ENCODE assay signal across 23 mouse cellular contexts in genomic region chr12:118381013-118381412, GRCm38 (mm10).
DNase-seq lines count a peak whose midpoint lies in the region; ATAC-seq and TF ChIP-seq lines count a peak whose summit lies in the region.
"Had no signal": no experiment of that assay in that cellular context is flagged by ENCODE, and none has a peak within 500 bp of the region (broad histone marks: within the 10 kb centered on the region; RNA-seq: fewer than 3 reads in every experiment).

No protein-coding gene starts in this region.

- TF ChIP-seq RAD21 in MEL (IDR thresholded peaks at IDR 0.05; ENCODE audit: low read depth, low read length), result no peak

- no peaks in the 10 kb centered on the region for H3K4me1 ChIP-seq in intestine, embryonic 15.5 days (replicated peaks)
- no peaks in the 10 kb centered on the region for H3K4me1 ChIP-seq in intestine, postnatal 0 days (replicated peaks; ENCODE audit: control insufficient read depth, insufficient read depth, low read length)
- 0 out of 4 replicates have a peak, but pooled peaks cover 0 to 3% of the 10 kb centered on the region in 2 experiments for H3K4me1 ChIP-seq in MEL (ENCODE audit: control insufficient read depth in 1 of 2, insufficient read depth in 2 of 2, low read length in 2 of 2)
- H3K4me1 ChIP-seq in intestine, embryonic 16.5 days (ENCODE audit: control insufficient read depth, insufficient read depth, low read length), result no peaks in the 10 kb centered on the region
- H3K4me1 ChIP-seq in forebrain, embryonic 10.5 days, result peaks cover 6% of the 10 kb centered on the region
- H3K4me1 ChIP-seq: embryonic facial prominence, embryonic 13.5 days; embryonic facial prominence, embryonic 15.5 days had no signal

- TF ChIP-seq POLR2A in MEL (IDR thresholded peaks at IDR 0.05; ENCODE audit: control insufficient read depth in 1 of 2, insufficient read depth in 1 of 2, low read depth in 1 of 2, low read length in 2 of 2, poor library complexity in 1 of 2), result no peak

- no peak overlapping the region for H3K4me2 ChIP-seq in intestine, embryonic 15.5 days (replicated peaks)
- no peak overlapping the region for H3K4me2 ChIP-seq in intestine, postnatal 0 days (replicated peaks; ENCODE audit: low read depth)
- no peak overlapping the region for H3K4me2 ChIP-seq in intestine, embryonic 16.5 days (ENCODE audit: low read depth, low read length)
- H3K4me2 ChIP-seq: embryonic facial prominence, embryonic 13.5 days; embryonic facial prominence, embryonic 15.5 days; forebrain, embryonic 13.5 days; forebrain, embryonic 15.5 days had no signal

- no peaks in the 10 kb centered on the region for H3K9me3 ChIP-seq in intestine, embryonic 15.5 days
- H3K9me3 ChIP-seq in intestine, postnatal 0 days (ENCODE audit: control insufficient read depth), result no peaks in the 10 kb centered on the region
- no peaks in the 10 kb centered on the region for H3K9me3 ChIP-seq in MEL (replicated peaks; ENCODE audit: insufficient read depth, low read length)
- no peaks in the 10 kb centered on the region for H3K9me3 ChIP-seq in intestine, embryonic 16.5 days (ENCODE audit: control insufficient read depth, low read length)
- no peaks in the 10 kb centered on the region for H3K9me3 ChIP-seq in forebrain, embryonic 10.5 days
- H3K9me3 ChIP-seq: embryonic facial prominence, embryonic 13.5 days; embryonic facial prominence, embryonic 15.5 days; forebrain, embryonic 13.5 days; forebrain, embryonic 15.5 days had no signal

- no peak for TF ChIP-seq EP300 in MEL (IDR thresholded peaks at IDR 0.05; ENCODE audit: low read depth in 1 of 2, low read length in 2 of 2)

- peak; percentile 7 for DNase-seq in MEL (ENCODE audit: low read depth, low spot score)
- DNase-seq in forebrain, embryonic 10.5 days (ENCODE audit: extremely low spot score, low spot score), result no peak
- no peak for DNase-seq in adrenal gland, postnatal 10 days
- DNase-seq: adrenal gland, adult 8-10 months; adrenal gland, postnatal 25 days; cerebellum, adult 11 months; cerebellum, adult 18-20 months; cerebellum, adult 8-10 months; cerebellum, adult 9-11 months; cerebellum, postnatal 14 days; cerebellum, postnatal 36 days; embryo, embryonic 11 days; forebrain, postnatal 0 days had no signal

- no peaks in the 10 kb centered on the region for H3K36me3 ChIP-seq in intestine, embryonic 15.5 days
- H3K36me3 ChIP-seq in intestine, postnatal 0 days (ENCODE audit: control insufficient read depth, insufficient read depth), result no peaks in the 10 kb centered on the region
- no peaks in the 10 kb centered on the region for H3K36me3 ChIP-seq in MEL (ENCODE audit: control insufficient read depth in 1 of 2, insufficient read depth in 2 of 2, low read length in 2 of 2)
- H3K36me3 ChIP-seq in intestine, embryonic 16.5 days (ENCODE audit: control insufficient read depth, insufficient read depth, low read length), result no peaks in the 10 kb centered on the region
- H3K36me3 ChIP-seq in forebrain, embryonic 10.5 days (replicated peaks), result no peaks in the 10 kb centered on the region
- H3K36me3 ChIP-seq: embryonic facial prominence, embryonic 13.5 days; embryonic facial prominence, embryonic 15.5 days; forebrain, embryonic 15.5 days had no signal

- H3K27ac ChIP-seq in intestine, embryonic 15.5 days, result no peak overlapping the region
- no peak overlapping the region for H3K27ac ChIP-seq in intestine, postnatal 0 days (ENCODE audit: low read depth, low read length)
- no peak overlapping the region for H3K27ac ChIP-seq in MEL (ENCODE audit: control insufficient read depth, low read depth, low read length)
- H3K27ac ChIP-seq in intestine, embryonic 16.5 days (ENCODE audit: low read length), result no peak overlapping the region
- no peak overlapping the region for H3K27ac ChIP-seq in forebrain, embryonic 10.5 days
- H3K27ac ChIP-seq: embryonic facial prominence, embryonic 13.5 days; embryonic facial prominence, embryonic 15.5 days; forebrain, embryonic 13.5 days; forebrain, embryonic 15.5 days had no signal

- no peak for TF ChIP-seq CTCF in intestine, postnatal 0 days (IDR thresholded peaks at IDR 0.05; ENCODE audit: low read depth)
- TF ChIP-seq CTCF in MEL (IDR thresholded peaks at IDR 0.05 in 2 of 3, conservative IDR thresholded peaks at IDR 0.05 in 1 of 3; ENCODE audit: control insufficient read depth in 1 of 3, insufficient read depth in 1 of 3, low read depth in 2 of 3, low read length in 3 of 3, poor library complexity in 1 of 3, severe bottlenecking in 1 of 3), result no peak

- H3K9ac ChIP-seq in intestine, embryonic 15.5 days, result no peak overlapping the region
- no peak overlapping the region for H3K9ac ChIP-seq in intestine, postnatal 0 days (ENCODE audit: low read depth, low read length)
- H3K9ac ChIP-seq in MEL (ENCODE audit: control insufficient read depth, low read depth, low read length, poor library complexity, severe bottlenecking), result no peak overlapping the region
- no peak overlapping the region for H3K9ac ChIP-seq in intestine, embryonic 16.5 days (ENCODE audit: low read depth, low read length)
- H3K9ac ChIP-seq: embryonic facial prominence, embryonic 13.5 days; embryonic facial prominence, embryonic 15.5 days; forebrain, embryonic 13.5 days; forebrain, embryonic 15.5 days; forebrain, postnatal 0 days had no signal

- no peaks in the 10 kb centered on the region for H3K27me3 ChIP-seq in intestine, embryonic 15.5 days (replicated peaks)
- no peaks in the 10 kb centered on the region for H3K27me3 ChIP-seq in intestine, postnatal 0 days (replicated peaks; ENCODE audit: control insufficient read depth, insufficient read depth, low read length)
- no peaks in the 10 kb centered on the region for H3K27me3 ChIP-seq in MEL (ENCODE audit: control insufficient read depth in 1 of 2, insufficient read depth in 2 of 2, low read length in 2 of 2)
- H3K27me3 ChIP-seq in intestine, embryonic 16.5 days (replicated peaks; ENCODE audit: control insufficient read depth, insufficient read depth, low read length), result no peaks in the 10 kb centered on the region
- no peaks in the 10 kb centered on the region; the same call in 1 of the 2 replicates for H3K27me3 ChIP-seq in forebrain, embryonic 10.5 days (ENCODE audit: poor library complexity, severe bottlenecking)
- H3K27me3 ChIP-seq: embryonic facial prominence, embryonic 13.5 days; embryonic facial prominence, embryonic 15.5 days; forebrain, embryonic 13.5 days; forebrain, embryonic 15.5 days had no signal

- whole genome bisulfite sequencing in intestine, embryonic 15.5 days, result 85% methylated on average over 3 of the region's 3 CpGs
- 79% methylated on average over 3 of the region's 3 CpGs for WGBS in intestine, postnatal 0 days
- WGBS in intestine, embryonic 16.5 days, result 85% methylated on average over 3 of the region's 3 CpGs
- 94% methylated on average over 3 of the region's 3 CpGs for WGBS in forebrain, embryonic 10.5 days

- no peaks in the 10 kb centered on the region for H3K79me2 ChIP-seq in MEL (ENCODE audit: control insufficient read depth, insufficient read depth, low read length, poor library complexity)

- ATAC-seq in intestine, embryonic 15.5 days, result 0 out of 2 replicates have a peak, but pooled peaks have one; percentile 12
- ATAC-seq in intestine, postnatal 0 days, result no peak
- ATAC-seq in intestine, embryonic 16.5 days, result peak; percentile 65
- ATAC-seq: activated CD4-positive, CD25-positive, alpha-beta regulatory T cell, adult 4 months; forebrain, embryonic 13.5 days; forebrain, embryonic 15.5 days; forebrain, postnatal 0 days; Patski had no signal

- no peak overlapping the region for H3K4me3 ChIP-seq in intestine, embryonic 15.5 days (replicated peaks)
- H3K4me3 ChIP-seq in intestine, postnatal 0 days (ENCODE audit: low read depth, low read length), result no peak overlapping the region
- H3K4me3 ChIP-seq in MEL (ENCODE audit: control insufficient read depth in 1 of 2, insufficient read depth in 1 of 2, low read depth in 2 of 2, low read length in 2 of 2), result no peak overlapping the region
- no peak overlapping the region for H3K4me3 ChIP-seq in intestine, embryonic 16.5 days (ENCODE audit: low read length)
- no peak overlapping the region for H3K4me3 ChIP-seq in forebrain, embryonic 10.5 days
- H3K4me3 ChIP-seq: embryonic facial prominence, embryonic 13.5 days; embryonic facial prominence, embryonic 15.5 days; erythroblast, embryonic 14.5 days; forebrain, embryonic 13.5 days; forebrain, embryonic 15.5 days had no signal

TF ChIP-seq in MEL, 35 proteins besides CTCF, POLR2A, EP300 and RAD21:
- TF ChIP-seq UBTF (IDR thresholded peaks at IDR 0.05; ENCODE audit: borderline replicate concordance, insufficient read depth, low read depth, low read length), result no peak
- no peak for TF ChIP-seq NELFE (IDR thresholded peaks at IDR 0.05; ENCODE audit: low read depth, low read length)
- TF ChIP-seq ZKSCAN1 (IDR thresholded peaks at IDR 0.05; ENCODE audit: low read depth, low read length), result no peak
- TF ChIP-seq ZNF384 (IDR thresholded peaks at IDR 0.05; ENCODE audit: low read depth, low read length), result no peak
